Mouse (Mus musculus) ES-Bruce4 (cell line): ENCODE measurements around the gene Slc8a2.

Experiments
- CTCF ChIP-seq: IDR thresholded peaks from one replicate; pipeline ENCODE4 v1.8.1; 2011; ENCODE audit warnings: low read depth, low read length
- POLR2A ChIP-seq: IDR thresholded peaks from one replicate; pipeline ENCODE4 v1.8.1; 2011; ENCODE audit warnings: low read length; ENCODE audit not compliant: insufficient read depth

DNA sequence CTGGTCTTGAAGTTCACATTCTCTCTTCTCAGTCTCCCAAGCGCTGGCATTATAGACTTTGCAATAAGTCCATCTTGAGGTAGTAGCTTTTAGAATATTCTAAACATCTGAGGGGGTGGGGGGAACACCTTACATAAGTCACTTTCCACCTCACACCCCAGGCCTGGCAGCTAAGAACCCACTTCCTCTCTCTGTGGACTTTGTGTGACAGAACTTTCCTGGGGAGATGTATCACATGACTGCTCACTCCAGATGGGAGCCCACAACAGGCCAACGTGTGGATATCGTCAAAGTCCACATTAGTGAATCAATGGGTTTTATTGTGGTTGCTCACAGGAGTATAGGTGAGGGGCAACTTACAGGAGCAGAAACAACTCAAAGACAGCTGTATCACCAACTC lies 64.1 kb downstream of the Slc8a2 start:
- TF ChIP-seq CTCF (no peak), POLR2A (no peak)
